Mouse (Mus musculus): ENCODE measurements around the gene Dis3l2.

Dis3l2 gene

GRCm38 (mm10) chr1:86916355-86916984 is 212.9 kb downstream of the Dis3l2 start:
- DNase-seq (ENCODE audit: low spot score) = no peak

- DNase-seq (ENCODE audit: low spot score) = no peak
These were observed 222.2 kb downstream of the Dis3l2 start for GRCm38 (mm10) chr1:86925776-86926175.

- no peak for DNase-seq (ENCODE audit: low spot score)
These were observed 228.2 kb downstream of the Dis3l2 start for GRCm38 (mm10) chr1:86931606-86932379.

GRCm38 (mm10) chr1:86932810-86933209 is 229.2 kb downstream of the Dis3l2 start:
- DNase-seq (ENCODE audit: low spot score) = no peak

- DNase-seq (ENCODE audit: low spot score) = no peak
These were observed 230.0 kb downstream of the Dis3l2 start for GRCm38 (mm10) chr1:86933656-86934055.

GRCm38 (mm10) chr1:86951501-86952205 is 248.0 kb downstream of the Dis3l2 start:
- peak; percentile 8 for DNase-seq (ENCODE audit: low spot score)

- DNase-seq (ENCODE audit: low spot score) = no peak
These were observed 252.2 kb downstream of the Dis3l2 start for GRCm38 (mm10) chr1:86955801-86956200.

GRCm38 (mm10) chr1:86968261-86968964 is 264.8 kb downstream of the Dis3l2 start:
- no peak for DNase-seq (ENCODE audit: low spot score)

- DNase-seq (ENCODE audit: low spot score) = no peak
These were observed 265.6 kb downstream of the Dis3l2 start for GRCm38 (mm10) chr1:86969173-86969725.

- no peak for DNase-seq (ENCODE audit: low spot score)
These were observed 269.1 kb downstream of the Dis3l2 start for GRCm38 (mm10) chr1:86972693-86973092.

GRCm38 (mm10) chr1:86977018-86977417 is 273.4 kb downstream of the Dis3l2 start:
- no peak for DNase-seq (ENCODE audit: low spot score)

GRCm38 (mm10) chr1:86986372-86986771 is 282.8 kb downstream of the Dis3l2 start:
- no peak for DNase-seq (ENCODE audit: low spot score)

GRCm38 (mm10) chr1:86992849-86993248 is 289.2 kb downstream of the Dis3l2 start:
- no peak for DNase-seq (ENCODE audit: low spot score)

- no peak for DNase-seq (ENCODE audit: low spot score)
These were observed 290.4 kb downstream of the Dis3l2 start for GRCm38 (mm10) chr1:86994023-86994422.

- no peak for DNase-seq (ENCODE audit: low spot score)
These were observed 294.4 kb downstream of the Dis3l2 start for GRCm38 (mm10) chr1:86998051-86998450.

GRCm38 (mm10) chr1:87001365-87001764 is 297.8 kb downstream of the Dis3l2 start:
- DNase-seq (ENCODE audit: low spot score) = no peak

GRCm38 (mm10) chr1:87002545-87003168 is 299.0 kb downstream of the Dis3l2 start:
- no peak for DNase-seq (ENCODE audit: low spot score)

- no peak for DNase-seq (ENCODE audit: low spot score)
These were observed 299.6 kb downstream of the Dis3l2 start for GRCm38 (mm10) chr1:87003169-87003552.

- DNase-seq (ENCODE audit: low spot score) = no peak
These were observed 302.8 kb downstream of the Dis3l2 start for GRCm38 (mm10) chr1:87006425-87006824.

- no peak for DNase-seq (ENCODE audit: low spot score)
These were observed 304.6 kb downstream of the Dis3l2 start for GRCm38 (mm10) chr1:87008211-87008610.

GRCm38 (mm10) chr1:87009156-87009555 is 305.5 kb downstream of the Dis3l2 start:
- no peak for DNase-seq (ENCODE audit: low spot score)

Measured in yolk sac, embryonic 10.5 days (tissue).